Mouse (Mus musculus) heart, postnatal 36 days (tissue): ENCODE results near the gene Tjp1. TPM values are rescaled to one million over a fixed set of nuclear protein-coding genes. Genes with fewer than 3 reads are reported as not detected.

Source experiments
- DNase-seq, 2 experiments: peaks; one replicate each; pipeline ENCODE4 v3.0.0; 2021 to 2022
- intact Hi-C: fragments of 180-260 bp; cut with DNase I; formaldehyde crosslinking; loops from one replicate; pipeline ENCODE4 v1.15.1; 2025
- total RNA-seq, 2 experiments: library from RNA; stranded (reverse); gene quantifications; 2 replicates each; pipeline ENCODE4 v1.2.3; 2021

Tjp1 gene
- total RNA-seq, 2 experiments from 2014 or later, result 110 to 116 TPM

- no peak for DNase-seq
- intact Hi-C loops, result no loop called here
Observed at GRCm38 (mm10) chr7:65489742-65490141, 37.8 kb downstream of the Tjp1 start.

GRCm38 (mm10) chr7:65489195-65489594, 38.4 kb downstream of the Tjp1 start:
- intact Hi-C loops, result no loop called here

GRCm38 (mm10) chr7:65486259-65486681, 41.3 kb downstream of the Tjp1 start:
- intact Hi-C loops, result no loop called here

More at GRCm38 (mm10) chr7:65489195-65489594, 38.4 kb downstream of the Tjp1 start:
- DNase-seq, result no peak

GRCm38 (mm10) chr7:65484170-65484778, 43.3 kb downstream of the Tjp1 start:
- DNase-seq, result no peak
- intact Hi-C loops, result no loop called here

More at GRCm38 (mm10) chr7:65486259-65486681, 41.3 kb downstream of the Tjp1 start:
- DNase-seq, result peak; percentile 32 to 45

GRCm38 (mm10) chr7:65482216-65482615, 45.4 kb downstream of the Tjp1 start:
- intact Hi-C loops, result no loop called here
- DNase-seq, result no peak

- intact Hi-C loops, result no loop called here
- no peak for DNase-seq
Observed at GRCm38 (mm10) chr7:65472048-65472447, 55.5 kb downstream of the Tjp1 start.

- no peak for DNase-seq
- intact Hi-C loops, result no loop called here
Observed at GRCm38 (mm10) chr7:65471406-65471805, 56.2 kb downstream of the Tjp1 start.

GRCm38 (mm10) chr7:65470214-65470613, 57.4 kb downstream of the Tjp1 start:
- DNase-seq, result no peak
- intact Hi-C loops, result no loop called here

- intact Hi-C loops, result loop anchor here (5.0 kb wide), 1 partner anchor 52 kb away; no protein-coding TSS in a partner anchor
- no peak for DNase-seq
Observed at GRCm38 (mm10) chr7:65469666-65470065, 57.9 kb downstream of the Tjp1 start.

- DNase-seq, result no peak
Observed at GRCm38 (mm10) chr7:65468191-65468590, 59.4 kb downstream of the Tjp1 start.

GRCm38 (mm10) chr7:65467306-65468021, 60.1 kb downstream of the Tjp1 start:
- intact Hi-C loops, result loop anchor here (5.0 kb wide), 1 partner anchor 50 kb away; no protein-coding TSS in a partner anchor
- DNase-seq, result no peak

More at GRCm38 (mm10) chr7:65468191-65468590, 59.4 kb downstream of the Tjp1 start:
- intact Hi-C loops, result loop anchor here (5.0 kb wide), 1 partner anchor 51 kb away; no protein-coding TSS in a partner anchor

- no peak for DNase-seq
- intact Hi-C loops, result loop anchor here (5.0 kb wide), 1 partner anchor 49 kb away; no protein-coding TSS in a partner anchor
Observed at GRCm38 (mm10) chr7:65466137-65466536, 61.4 kb downstream of the Tjp1 start.

GRCm38 (mm10) chr7:65464518-65465037, 63.0 kb downstream of the Tjp1 start:
- no peak for DNase-seq
- intact Hi-C loops, result loop anchor here (5.0 kb wide), 1 partner anchor 47 kb away; no protein-coding TSS in a partner anchor

- intact Hi-C loops, result no loop called here
- no peak for DNase-seq
Observed at GRCm38 (mm10) chr7:65463438-65463837, 64.1 kb downstream of the Tjp1 start.

GRCm38 (mm10) chr7:65461412-65461811, 66.2 kb downstream of the Tjp1 start:
- intact Hi-C loops, result no loop called here
- DNase-seq, result no peak

GRCm38 (mm10) chr7:65460196-65460595, 67.4 kb downstream of the Tjp1 start:
- intact Hi-C loops, result no loop called here
- DNase-seq, result no peak

GRCm38 (mm10) chr7:65456031-65456430, 71.5 kb downstream of the Tjp1 start:
- DNase-seq, result no peak
- intact Hi-C loops, result loop anchor here (5.0 kb wide), 1 partner anchor 84 kb away; no protein-coding TSS in a partner anchor

GRCm38 (mm10) chr7:65455208-65455607, 72.4 kb downstream of the Tjp1 start:
- intact Hi-C loops, result loop anchor here (5.0 kb wide), 1 partner anchor 83 kb away; no protein-coding TSS in a partner anchor

GRCm38 (mm10) chr7:65454269-65454668, 73.3 kb downstream of the Tjp1 start:
- intact Hi-C loops, result loop anchor here (5.0 kb wide), 1 partner anchor 37 kb away; no protein-coding TSS in a partner anchor
- no peak for DNase-seq

More at GRCm38 (mm10) chr7:65455208-65455607, 72.4 kb downstream of the Tjp1 start:
- no peak for DNase-seq

GRCm38 (mm10) chr7:65452246-65452645, 75.3 kb downstream of the Tjp1 start:
- intact Hi-C loops, result loop anchor here (5.0 kb wide), 1 partner anchor 35 kb away; no protein-coding TSS in a partner anchor
- DNase-seq, result no peak

GRCm38 (mm10) chr7:65450158-65450557, 77.4 kb downstream of the Tjp1 start:
- no peak for DNase-seq
- intact Hi-C loops, result loop anchor here (5.0 kb wide), 1 partner anchor 33 kb away; no protein-coding TSS in a partner anchor
